Mouse (Mus musculus) bone marrow macrophage, adult 2 months (primary cell): ENCODE data around the gene Exo5.

Source experiments
- CTCF ChIP-seq: IDR thresholded peaks from 2 replicates; pipeline ENCODE4 v1.5.1; 2012; ENCODE audit warnings: low read depth, mild to moderate bottlenecking, low read length, moderate library complexity
- POLR2A ChIP-seq: IDR thresholded peaks from 2 replicates; pipeline ENCODE4 v1.6.1; 2012; ENCODE audit warnings: mild to moderate bottlenecking, low read depth, low read length, borderline replicate concordance

DNA sequence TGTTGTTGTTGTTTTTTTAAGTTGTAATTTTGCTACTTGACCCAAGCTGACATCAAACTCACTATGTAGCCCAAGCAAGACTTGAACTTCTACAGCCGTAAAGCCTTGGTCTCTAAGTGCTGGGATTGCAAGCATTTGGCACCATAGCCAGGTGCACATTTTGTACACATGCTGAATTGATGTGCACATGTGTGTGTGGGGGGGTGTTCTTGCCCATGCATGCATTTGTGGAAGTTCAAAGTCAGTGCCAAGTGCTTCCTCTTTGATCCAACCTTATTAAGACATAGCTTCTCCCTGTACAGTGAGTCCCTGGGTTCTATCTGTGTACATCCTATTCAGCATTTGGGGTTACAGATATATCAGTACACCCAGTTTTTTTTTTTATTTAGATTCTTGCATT is 30.8 kb upstream of the Exo5 start:
- no peak for TF ChIP-seq POLR2A
- no peak for TF ChIP-seq CTCF
